ENCODE assay signal across 25 mouse cellular contexts in the genomic region with DNA sequence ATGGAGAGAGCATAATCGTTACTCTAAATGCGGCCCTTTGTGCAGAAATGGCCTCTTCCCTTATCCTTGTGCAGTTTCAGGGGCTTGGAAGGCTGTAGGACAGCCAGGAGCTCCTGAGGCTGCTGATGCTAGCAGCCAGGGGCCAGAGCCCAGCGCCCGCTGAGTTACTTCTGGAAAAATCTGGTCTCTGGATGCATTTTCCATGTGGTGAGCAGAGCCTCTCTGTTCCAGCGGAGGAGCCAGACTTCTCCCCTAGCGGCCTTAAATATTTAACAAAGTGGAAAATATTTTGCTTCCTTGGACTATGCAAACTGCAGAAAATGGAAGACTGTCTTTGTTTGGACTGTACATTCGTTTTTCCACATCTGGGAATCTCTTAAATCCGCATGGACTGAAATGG.
DNase-seq lines count a peak whose midpoint lies in the region; ATAC-seq and TF ChIP-seq lines count a peak whose summit lies in the region.
"Had no signal": no experiment of that assay in that cellular context is flagged by ENCODE, and none has a peak within 500 bp of the region (broad histone marks: within the 10 kb centered on the region; RNA-seq: fewer than 3 reads in every experiment).

No protein-coding gene starts in this region.

- H3K4me1 ChIP-seq in limb, embryonic 13.5 days = no peaks in the 10 kb centered on the region
- no peaks in the 10 kb centered on the region for H3K4me1 ChIP-seq in limb, embryonic 10.5 days
- H3K4me1 ChIP-seq: liver, embryonic 12.5 days; midbrain, embryonic 15.5 days; neural tube, embryonic 15.5 days had no signal

- WGBS in limb, embryonic 13.5 days = 76% methylated on average over 8 of the region's 8 CpGs
- WGBS in limb, embryonic 10.5 days = 92% methylated on average over 8 of the region's 8 CpGs

- H3K9ac ChIP-seq in limb, embryonic 13.5 days = no peak overlapping the region
- H3K9ac ChIP-seq: liver, embryonic 12.5 days; liver, postnatal 0 days; midbrain, embryonic 15.5 days; neural tube, embryonic 15.5 days had no signal

- H3K27me3 ChIP-seq in limb, embryonic 13.5 days = no peaks in the 10 kb centered on the region
- no peaks in the 10 kb centered on the region for H3K27me3 ChIP-seq in limb, embryonic 10.5 days (ENCODE audit: low read depth, poor library complexity, severe bottlenecking)
- H3K27me3 ChIP-seq: liver, embryonic 12.5 days; midbrain, embryonic 15.5 days; neural tube, embryonic 15.5 days had no signal

- H3K4me3 ChIP-seq in limb, embryonic 13.5 days = no peak overlapping the region
- H3K4me3 ChIP-seq in limb, embryonic 10.5 days = no peak overlapping the region
- H3K4me3 ChIP-seq in gastrocnemius, adult 2 months = peak overlapping the region; percentile 25
- H3K4me3 ChIP-seq: layer of hippocampus, adult 2 months; liver, embryonic 12.5 days; midbrain, embryonic 15.5 days; neural tube, embryonic 15.5 days had no signal

- intact Hi-C loops in gastrocnemius, adult 2 months (cut with DNase I) = no loop called here
- intact Hi-C loops in gastrocnemius, postnatal 36 days (cut with DNase I) = no loop called here

- 0 out of 2 replicates have a peak overlapping the region, but pooled peaks have one; percentile 28 for H3K27ac ChIP-seq in limb, embryonic 13.5 days
- H3K27ac ChIP-seq in limb, embryonic 10.5 days = no peak overlapping the region
- peak overlapping the region; percentile 76 for H3K27ac ChIP-seq in gastrocnemius, adult 2 months
- H3K27ac ChIP-seq: layer of hippocampus, adult 2 months; liver, embryonic 12.5 days; midbrain, embryonic 15.5 days; neural tube, embryonic 15.5 days; stomach, postnatal 0 days had no signal

- H3K4me2 ChIP-seq in limb, embryonic 13.5 days (replicated peaks) = no peak overlapping the region
- H3K4me2 ChIP-seq: liver, embryonic 12.5 days; midbrain, embryonic 15.5 days; neural tube, embryonic 15.5 days had no signal

- peak; percentile 69; the same call in 1 of the 2 replicates for ATAC-seq in limb, embryonic 13.5 days (ENCODE audit: low FRiP score, low read depth)
- ATAC-seq: forebrain, embryonic 16.5 days; hindbrain, embryonic 16.5 days; liver, embryonic 12.5 days; liver, postnatal 0 days; midbrain, embryonic 15.5 days; Patski had no signal

- no peaks in the 10 kb centered on the region for H3K9me3 ChIP-seq in limb, embryonic 13.5 days
- H3K9me3 ChIP-seq in limb, embryonic 10.5 days (replicated peaks) = no peaks in the 10 kb centered on the region
- H3K9me3 ChIP-seq: liver, embryonic 12.5 days; midbrain, embryonic 15.5 days; neural tube, embryonic 15.5 days had no signal

- peak; percentile 31; the same call in 1 of the 2 replicates for TF ChIP-seq CTCF in gastrocnemius, adult 2 months (IDR thresholded peaks at IDR 0.05)

- H3K36me3 ChIP-seq in limb, embryonic 13.5 days = no peaks in the 10 kb centered on the region
- H3K36me3 ChIP-seq in limb, embryonic 10.5 days = no peaks in the 10 kb centered on the region
- H3K36me3 ChIP-seq: liver, embryonic 12.5 days; midbrain, embryonic 15.5 days; neural tube, embryonic 15.5 days had no signal

- no peak for DNase-seq in limb, embryonic 10.5 days (ENCODE audit: low spot score)
- DNase-seq in gastrocnemius, adult 2 months = peak; percentile 55
- DNase-seq in gastrocnemius, postnatal 36 days = peak; percentile 20 to 24
- no peak for DNase-seq in spleen, adult 18-20 months
- DNase-seq in layer of hippocampus, postnatal 10 days (ENCODE audit: low spot score in 2 of 2) = no peak
- no peak for DNase-seq in cerebellum, postnatal 4 days (ENCODE audit: low spot score in 2 of 2)
- DNase-seq: adrenal gland, postnatal 14 days; cerebellum, adult 11 months; cerebellum, postnatal 10 days; heart, postnatal 14 days; kidney, adult 18-20 months; kidney, postnatal 36 days; liver, postnatal 0 days; right cerebral cortex, postnatal 25 days; thymus, adult 18-20 months; thymus, postnatal 25 days had no signal

Comparison
In these comparisons a context has a peak if more than half of its experiments do, and no peak if none do; other contexts are left out.
1. DNase-seq: peak in gastrocnemius, adult 2 months (single experiment) and gastrocnemius, postnatal 36 days (2 of 2); none in limb, embryonic 10.5 days (single experiment), spleen, adult 18-20 months (0 of 2), layer of hippocampus, postnatal 10 days (0 of 2) and cerebellum, postnatal 4 days (0 of 2).